Mouse (Mus musculus): ENCODE measurements around the gene Fkbp6.

GRCm38 (mm10) chr5:135251079-135251454 is 98.8 kb downstream of the Fkbp6 start, which contains the start of gene Fzd9:
- TF ChIP-seq GATA1 (IDR thresholded peaks at IDR 0.05; ENCODE audit: borderline replicate concordance, low read length), result no peak
- TF ChIP-seq FLI1 (IDR thresholded peaks at IDR 0.05; ENCODE audit: low read length), result no peak
